Mouse (Mus musculus) erythroblast, embryonic 14.5 days (primary cell): Measurements from ENCODE around the gene Lrmda.

Source experiments
- GATA1 ChIP-seq: IDR thresholded peaks from 2 replicates; pipeline ENCODE4 v1.6.1; 2012; ENCODE audit warnings: low read length, inconsistent platforms, mixed read lengths
- TAL1 ChIP-seq: IDR thresholded peaks from 3 replicates; pipeline ENCODE4 v1.6.1; 2012; ENCODE audit warnings: low read length, inconsistent platforms, mixed read lengths

- no peak for TF ChIP-seq GATA1
- no peak for TF ChIP-seq TAL1
Measured at GRCm38 (mm10) chr14:22582065-22582464, 562.6 kb downstream of the Lrmda start.
